Mouse (Mus musculus) liver, embryonic 14.5 days (tissue): ENCODE data around the gene Dpf3. TPM values are rescaled to one million over a fixed set of nuclear protein-coding genes. Genes with fewer than 3 reads are reported as not detected.
A peak's percentile ranks its signal among the peaks of the same experiment; 100 is the strongest.

Experiments used
- ATAC-seq: fragments of 200-750 bp; cut with Nextera tagmentation; 2 replicates; pipeline ENCODE4 v1.8.0; 2017; ENCODE audit warnings: moderate number of reproducible peaks, mild to moderate bottlenecking, moderate library complexity; ENCODE audit not compliant: insufficient read depth
- DNase-seq, 3 experiments: peaks; one replicate each; pipeline ENCODE4 v3.0.0-alpha.2; 2012 to 2013; ENCODE audit warnings: low read depth in 3 of 3, low spot score in 3 of 3
- H3K27ac ChIP-seq: fragments of 300-500 bp; sonication (generic); 2 replicates; pipeline ENCODE4 v1.5.1; 2014; ENCODE audit warnings: moderate library complexity, mild to moderate bottlenecking, control low read depth, inconsistent platforms
- H3K27me3 ChIP-seq: fragments of 300-500 bp; sonication (generic); 2 replicates; pipeline ENCODE4 v1.6.1; 2014; ENCODE audit warnings: mild to moderate bottlenecking, low read length, moderate library complexity; ENCODE audit not compliant: control insufficient read depth, insufficient read depth
- H3K36me3 ChIP-seq: fragments of 300-500 bp; sonication (generic); replicated peaks from 2 replicates; pipeline ENCODE4 v1.6.1; 2014; ENCODE audit warnings: low read depth; ENCODE audit not compliant: control insufficient read depth, insufficient read depth
- H3K4me1 ChIP-seq, 2 experiments: fragments of 200-500 bp in 1 of 2; fragments of 300-500 bp in 1 of 2; sonication (generic) in 1 of 2; replicated peaks; 2 replicates each; pipeline ENCODE4 v1.6.1; 2012 to 2014; ENCODE audit warnings: antibody characterized with exemption in 1 of 2, inconsistent platforms in 1 of 2, low read length in 1 of 2; ENCODE audit not compliant: control insufficient read depth in 2 of 2, insufficient read depth in 2 of 2
- H3K4me2 ChIP-seq: fragments of 300-500 bp; sonication (generic); 2 replicates; pipeline ENCODE4 v1.6.1; 2014; ENCODE audit warnings: low read depth, mild to moderate bottlenecking, control low read depth, moderate library complexity
- H3K4me3 ChIP-seq, 2 experiments: fragments of 200-500 bp in 1 of 2; fragments of 300-500 bp in 1 of 2; sonication (generic) in 1 of 2; 2 replicates each; pipeline ENCODE4 v1.5.1; 2012 to 2014; ENCODE audit warnings: low read depth in 2 of 2, low read length in 2 of 2, mild to moderate bottlenecking in 2 of 2, control low read depth in 1 of 2, inconsistent platforms in 1 of 2, moderate library complexity in 1 of 2; ENCODE audit not compliant: insufficient read depth in 1 of 2
- H3K9ac ChIP-seq: fragments of 300-500 bp; sonication (generic); replicated peaks from 2 replicates; pipeline ENCODE4 v1.6.1; 2014; ENCODE audit warnings: mild to moderate bottlenecking, control low read depth, moderate library complexity
- H3K9me3 ChIP-seq: fragments of 300-500 bp; sonication (generic); 2 replicates; pipeline ENCODE4 v1.6.1; 2016; ENCODE audit warnings: low read length, mixed read lengths; ENCODE audit not compliant: control insufficient read depth
- CTCF ChIP-seq: IDR thresholded peaks from 2 replicates; pipeline ENCODE4 v1.5.1; 2016; ENCODE audit warnings: antibody characterized with exemption, low read depth, control low read depth
- EP300 ChIP-seq: IDR thresholded peaks from 2 replicates; pipeline ENCODE4 v1.6.1; 2016; ENCODE audit warnings: antibody characterized with exemption, low read depth
- WGBS: fragments of 180-500 bp; shearing (Covaris S2); extraction: QIAGEN DNeasy Blood & Tissue Kit; methylation state at CpG from one replicate; pipeline ENCODE4 v1.1.7; 2014; ENCODE audit not compliant: insufficient replicate concordance; 5-methylcytosine and 5-hydroxymethylcytosine counted together
- polyA plus RNA-seq, 2 experiments: library from polyadenylated mRNA; depleted of rRNA in 1 of 2; stranded (reverse) in 1 of 2; unstranded in 1 of 2; fragments of >200 nt; fragmentation: Nextera tagmentation in 1 of 2; extraction: Ambion mirVana in 1 of 2; gene quantifications; 2 replicates each; pipeline versions ENCODE4 v1.2.1 to v1.2.3; 2012 to 2014

Dpf3 gene
- polyA plus RNA-seq, 2 experiments, result 3.7 to 4.8 TPM

GRCm38 (mm10) chr12:83327451-83327850 lies 160.1 kb downstream of the Dpf3 start:
- no peak for DNase-seq
- H3K9ac ChIP-seq, result no peak overlapping the region
- no peaks in the 10 kb centered on the region for H3K9me3 ChIP-seq
- 78% methylated on average over 1 of the region's 1 CpGs for WGBS
- H3K36me3 ChIP-seq, result no peaks in the 10 kb centered on the region
- TF ChIP-seq CTCF (no peak), EP300 (no peak)
- no peak overlapping the region for H3K4me2 ChIP-seq
- H3K27ac ChIP-seq, result no peak overlapping the region
- no peak overlapping the region for H3K4me3 ChIP-seq
- no peaks in the 10 kb centered on the region for H3K27me3 ChIP-seq
- H3K4me1 ChIP-seq, result no peaks in the 10 kb centered on the region
- ATAC-seq, result no peak

GRCm38 (mm10) chr12:83320725-83321124 lies 166.8 kb downstream of the Dpf3 start:
- TF ChIP-seq EP300 (no peak), CTCF (peak; percentile 31; the same call in 1 of the 2 replicates)
- H3K36me3 ChIP-seq, result no peaks in the 10 kb centered on the region
- H3K9ac ChIP-seq, result no peak overlapping the region
- no peaks in the 10 kb centered on the region for H3K9me3 ChIP-seq
- no peak overlapping the region for H3K27ac ChIP-seq
- H3K4me1 ChIP-seq, result peaks cover 5 to 7% of the 10 kb centered on the region in 2 experiments; a peak in 2 of 4 replicates
- H3K4me2 ChIP-seq, result no peak overlapping the region
- DNase-seq (no peak), ATAC-seq (no peak)
- WGBS, result 87% methylated on average over 3 of the region's 3 CpGs
- no peak overlapping the region for H3K4me3 ChIP-seq
- no peaks in the 10 kb centered on the region for H3K27me3 ChIP-seq

DNA sequence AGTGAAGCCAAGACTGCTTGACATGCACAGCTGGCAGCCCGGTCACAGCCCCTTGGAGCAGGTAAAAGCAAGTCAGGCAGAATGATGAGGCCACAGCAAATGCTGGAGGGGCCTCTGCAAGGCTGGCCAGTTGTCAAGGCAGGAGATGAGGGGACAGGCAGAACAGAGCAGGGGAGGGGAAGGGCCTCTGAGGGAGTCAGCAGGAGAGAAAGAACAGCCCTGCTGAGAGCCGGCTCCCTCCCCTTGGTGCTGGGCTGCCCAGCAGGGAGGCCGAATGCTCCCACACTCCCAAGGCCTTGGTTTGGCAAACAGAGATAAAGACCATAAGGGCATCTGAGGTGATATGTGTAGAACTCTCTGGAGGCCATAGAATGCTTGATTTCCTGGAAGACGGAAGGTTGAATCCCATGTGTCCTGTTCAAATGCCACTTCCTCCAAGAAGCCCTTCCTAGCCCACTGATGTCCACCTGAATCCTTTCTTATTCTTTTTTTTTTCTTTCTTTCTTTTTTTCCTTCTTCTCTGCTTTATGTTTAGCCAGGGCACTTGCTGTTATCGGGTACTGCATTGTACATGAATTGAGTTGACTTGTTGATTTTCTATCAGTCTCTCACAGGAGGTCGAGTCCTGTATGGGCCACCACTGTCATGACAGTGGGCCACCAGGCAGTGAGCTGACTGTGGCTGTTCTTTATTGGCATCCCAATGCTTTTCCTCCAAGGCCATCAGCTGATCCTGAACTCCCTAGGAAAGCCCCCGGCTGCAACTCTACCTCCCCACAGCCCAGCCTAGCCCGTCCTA lies 169.7 kb downstream of the Dpf3 start:
- no peak for DNase-seq
- TF ChIP-seq CTCF, result no peak
- 0 out of 2 replicates have a peak, but pooled peaks have one; percentile 14 for TF ChIP-seq EP300
- Histone ChIP-seq H3K4me2 (no peak overlapping the region), H3K27me3 (no peaks in the 10 kb centered on the region), H3K27ac (no peak overlapping the region), H3K4me3 (no peak overlapping the region), H3K9ac (no peak overlapping the region), H3K4me1 (peaks cover 5 to 7% of the 10 kb centered on the region in 2 experiments; a peak in 3 of 4 replicates), H3K9me3 (no peaks in the 10 kb centered on the region), H3K36me3 (no peaks in the 10 kb centered on the region)
- peak; percentile 67 for ATAC-seq
- 42% methylated on average over 8 of the region's 8 CpGs for WGBS

DNA sequence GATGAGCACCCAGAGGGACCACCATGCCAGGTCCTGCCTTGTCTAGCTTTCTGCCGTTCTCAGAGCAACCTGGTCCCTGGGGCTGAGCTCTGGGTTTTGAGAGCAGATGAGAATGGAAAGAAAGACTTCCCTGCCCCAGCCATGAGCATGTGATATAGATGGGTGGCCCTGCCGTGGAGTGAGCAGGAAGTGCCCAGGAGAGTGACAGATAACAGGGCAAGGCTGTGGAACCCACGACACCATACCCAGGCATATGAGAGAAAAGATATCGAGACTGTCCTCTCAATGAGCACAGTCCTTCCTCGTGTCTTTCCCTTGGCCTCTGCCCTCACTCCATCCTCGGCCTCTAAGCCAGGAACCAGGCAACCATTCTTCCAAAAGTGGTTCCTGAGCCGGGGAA lies 172.8 kb downstream of the Dpf3 start:
- no peak for ATAC-seq
- H3K4me1 ChIP-seq, result peaks cover 8 to 12% of the 10 kb centered on the region in 2 experiments

DNA sequence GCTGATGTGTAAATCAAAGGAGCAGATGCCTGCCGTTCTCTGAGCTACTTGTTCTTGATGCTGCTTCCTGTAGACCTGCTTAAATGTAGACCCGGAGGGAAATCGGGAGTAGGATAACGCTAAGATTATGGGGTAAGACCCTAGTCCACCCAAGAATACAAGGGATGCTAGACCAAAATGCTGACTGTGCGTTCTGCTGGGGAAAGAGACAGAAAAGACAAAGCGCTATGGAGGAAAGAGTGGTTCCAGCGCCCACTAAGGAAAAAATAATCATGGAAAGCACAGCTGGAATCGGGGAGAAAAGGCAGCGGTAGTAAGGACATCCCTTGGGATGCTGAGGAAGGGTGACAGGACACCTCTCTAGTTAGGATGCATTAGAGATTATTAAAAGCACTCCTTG lies 174.7 kb downstream of the Dpf3 start:
- no peak overlapping the region for H3K27ac ChIP-seq
- H3K4me2 ChIP-seq, result no peak overlapping the region
- no peak for TF ChIP-seq EP300
- TF ChIP-seq CTCF, result no peak
- no peaks in the 10 kb centered on the region for H3K9me3 ChIP-seq
- H3K27me3 ChIP-seq, result no peaks in the 10 kb centered on the region
- DNase-seq, result no peak
- no peak overlapping the region for H3K9ac ChIP-seq
- no peaks in the 10 kb centered on the region for H3K36me3 ChIP-seq
- no peak for ATAC-seq
- H3K4me3 ChIP-seq, result no peak overlapping the region
- 79% methylated on average over 9 of the region's 9 CpGs for WGBS
- H3K4me1 ChIP-seq, result peaks cover 21 to 25% of the 10 kb centered on the region in 2 experiments

More for the DNA sequence above, 172.8 kb downstream of the Dpf3 start:
- H3K36me3 ChIP-seq, result no peaks in the 10 kb centered on the region
- TF ChIP-seq CTCF (no peak), EP300 (no peak)
- H3K4me3 ChIP-seq, result no peak overlapping the region
- H3K27me3 ChIP-seq, result no peaks in the 10 kb centered on the region
- no peak overlapping the region for H3K27ac ChIP-seq
- no peak overlapping the region for H3K9ac ChIP-seq
- no peak overlapping the region for H3K4me2 ChIP-seq
- H3K9me3 ChIP-seq, result no peaks in the 10 kb centered on the region
- no peak for DNase-seq
- 29% methylated on average over 7 of the region's 7 CpGs for WGBS
